Mouse (Mus musculus): ENCODE measurements at regions not wholly inside any gene's neighbourhood (a gene's known extent, or its start where the extent isn't known, plus 50 kb on each side); places are given as distances from the start of the nearest gene placed in this dataset.

DNA sequence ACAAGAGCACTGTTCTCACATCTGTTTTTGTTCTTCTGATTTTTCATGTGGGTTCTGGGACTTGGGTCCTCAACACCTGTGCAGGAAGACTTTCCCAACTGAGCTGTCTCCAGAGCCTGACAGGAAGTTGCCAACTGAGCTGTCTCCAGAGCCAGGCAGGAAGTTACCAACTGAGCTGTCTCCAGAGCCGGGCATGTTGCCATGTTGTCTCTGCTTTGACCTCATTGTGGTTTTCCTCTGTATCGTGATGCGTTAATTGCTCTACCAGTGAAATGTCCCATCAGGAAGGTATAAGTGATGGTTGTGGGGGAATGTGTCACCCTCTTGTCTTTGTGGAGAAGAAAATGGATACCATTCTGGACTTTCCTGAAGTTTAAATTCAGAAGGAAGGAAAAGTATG lies 54.4 kb upstream of the Olfm4 start:
- no peak for DNase-seq (ENCODE audit: low spot score)

- no peak for DNase-seq (ENCODE audit: low spot score)
These were observed 56.7 kb upstream of the Olfm4 start for GRCm38 (mm10) chr14:79927161-79927560.

DNA sequence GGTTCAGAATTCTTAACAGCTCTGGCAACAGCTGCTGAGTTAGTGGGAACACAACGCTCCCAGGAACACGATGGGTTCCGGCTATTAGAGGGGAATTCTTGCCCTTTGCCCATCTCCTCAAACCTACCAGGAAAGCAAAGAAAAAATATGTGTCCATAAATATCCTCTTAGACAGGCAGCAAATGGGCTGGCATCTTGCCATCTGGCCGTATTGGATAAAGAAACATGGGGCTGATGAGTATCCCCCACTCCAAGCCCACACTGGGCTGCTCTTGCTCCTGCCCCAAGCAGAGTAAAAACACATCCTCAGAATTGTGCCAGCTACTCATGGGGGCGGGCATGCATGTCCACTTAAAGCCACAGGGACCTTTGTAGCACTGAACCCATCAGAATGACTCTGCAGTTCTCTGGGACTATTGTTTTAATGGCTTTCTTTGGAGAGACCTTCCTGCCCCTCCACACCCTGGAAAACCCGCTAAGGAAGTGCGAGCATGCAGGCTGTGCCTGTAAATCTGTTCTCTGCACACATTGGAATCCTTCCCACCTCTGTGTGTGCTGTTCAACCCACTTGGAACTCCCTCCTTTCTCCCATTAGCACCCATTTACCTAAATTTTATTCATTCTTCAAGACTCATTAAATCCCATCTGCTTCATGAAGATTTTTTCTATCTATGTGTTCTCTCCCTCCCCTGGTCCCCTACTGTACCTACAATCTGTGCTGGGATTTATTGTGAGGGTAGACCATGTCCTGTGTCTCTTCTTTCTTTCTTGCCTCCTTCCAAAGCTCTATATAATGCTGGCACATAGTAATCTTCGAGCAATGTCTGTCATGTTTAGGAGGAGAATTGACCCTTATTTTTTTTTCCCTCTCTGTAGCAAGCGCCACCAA lies 66.7 kb upstream of the Olfm4 start:
- DNase-seq (ENCODE audit: low spot score): peak; percentile 23

- DNase-seq (ENCODE audit: low spot score): no peak
These were observed 68.9 kb upstream of the Olfm4 start for GRCm38 (mm10) chr14:79914966-79915365.

GRCm38 (mm10) chr14:79913315-79913714 lies 70.6 kb upstream of the Olfm4 start:
- DNase-seq (ENCODE audit: low spot score): no peak

- peak; percentile 69 for DNase-seq (ENCODE audit: low spot score)
These were observed 71.3 kb upstream of the Olfm4 start for GRCm38 (mm10) chr14:79912610-79913009.

DNA sequence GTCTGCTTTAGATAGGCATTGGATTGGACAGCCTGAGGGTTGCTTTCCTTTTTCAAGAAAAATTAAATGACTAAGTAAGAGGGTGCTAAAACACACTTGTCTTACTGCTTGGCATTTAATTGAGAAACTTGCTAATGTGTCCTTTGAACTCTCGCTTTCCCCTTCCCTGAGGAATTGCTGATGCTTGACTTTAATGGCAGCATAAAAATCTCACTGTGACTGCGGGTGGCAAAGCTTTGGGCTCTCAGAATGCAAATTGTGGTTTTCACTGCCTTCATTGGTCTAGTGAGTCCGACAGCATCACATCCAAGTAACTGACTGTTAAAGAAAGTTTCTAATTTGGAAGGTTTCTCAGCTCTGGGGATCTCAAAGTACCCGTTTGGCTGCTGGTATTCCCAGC lies 76.1 kb upstream of the Olfm4 start:
- no peak for DNase-seq (ENCODE audit: low spot score)

- no peak for DNase-seq (ENCODE audit: low spot score)
These were observed 78.3 kb upstream of the Olfm4 start for GRCm38 (mm10) chr14:79905574-79905973.

GRCm38 (mm10) chr14:79902355-79902754 lies 81.5 kb upstream of the Olfm4 start:
- DNase-seq (ENCODE audit: low spot score): no peak

DNA sequence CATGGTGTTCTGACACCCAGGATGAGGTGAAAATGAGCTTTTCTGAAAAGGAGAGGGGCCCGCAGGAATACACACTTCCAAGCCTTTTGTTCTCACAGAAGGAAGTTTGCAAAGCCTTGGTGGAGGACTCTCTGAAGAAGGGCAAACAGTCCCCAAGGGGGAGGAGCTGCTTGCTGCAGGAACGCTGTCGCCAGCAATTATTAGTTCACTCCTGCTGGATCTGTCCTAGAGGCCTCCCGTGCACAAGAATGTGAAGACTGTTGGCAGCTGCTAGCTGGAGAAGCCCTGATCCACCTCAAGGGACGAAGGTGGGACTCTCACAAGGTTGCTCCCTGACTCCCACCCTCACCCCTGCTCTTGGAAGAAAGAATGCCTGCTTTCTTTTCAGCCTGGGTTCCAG lies 85.6 kb upstream of the Olfm4 start:
- no peak for DNase-seq (ENCODE audit: low spot score)

DNA sequence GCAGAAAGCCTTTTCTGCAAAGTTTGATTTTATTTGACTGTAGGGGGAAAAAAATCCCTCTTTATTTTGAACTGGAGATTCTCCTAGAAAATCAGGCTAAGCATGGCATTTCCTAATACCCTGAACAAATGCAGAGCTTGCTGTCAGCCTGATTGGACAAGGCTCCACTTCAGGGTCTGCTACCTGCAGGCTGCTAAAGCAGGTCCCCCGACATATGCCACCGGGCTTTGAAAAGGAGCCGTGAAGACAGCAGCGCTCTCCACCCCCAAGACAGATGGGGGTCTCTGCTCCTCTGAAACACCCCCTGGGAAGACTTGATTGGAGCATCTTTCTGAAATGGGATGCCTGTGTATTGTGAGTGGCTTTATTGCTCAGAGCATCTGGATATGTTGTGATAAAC lies 90.6 kb upstream of the Olfm4 start:
- no peak for DNase-seq (ENCODE audit: low spot score)

GRCm38 (mm10) chr14:79890682-79891081 lies 93.2 kb upstream of the Olfm4 start:
- DNase-seq (ENCODE audit: low spot score): peak; percentile 16

- DNase-seq (ENCODE audit: low spot score): no peak
These were observed 93.6 kb upstream of the Olfm4 start for GRCm38 (mm10) chr14:79890280-79890679.

GRCm38 (mm10) chr14:79883487-79883886 lies 100.4 kb upstream of the Olfm4 start:
- DNase-seq (ENCODE audit: low spot score): no peak

DNA sequence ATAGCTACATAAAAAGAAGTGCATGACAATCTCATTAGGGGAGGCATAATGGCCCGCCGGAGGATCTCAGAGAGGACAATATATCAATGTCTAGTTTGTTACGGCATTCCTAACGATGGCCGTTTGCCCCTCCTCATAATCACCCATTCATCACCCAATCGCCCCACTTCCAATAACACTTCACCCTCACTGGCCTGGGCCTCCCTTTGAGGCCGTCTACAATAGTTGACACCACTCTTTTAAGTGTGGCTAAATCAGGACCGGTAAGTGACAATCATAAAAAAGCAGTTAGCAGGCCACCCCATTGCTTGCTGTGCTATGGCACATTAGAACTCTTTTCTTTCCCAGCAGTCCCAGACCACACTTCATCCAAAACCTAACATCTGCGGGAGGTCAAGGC lies 102.2 kb upstream of the Olfm4 start:
- DNase-seq (ENCODE audit: low spot score): no peak

- DNase-seq (ENCODE audit: low spot score): no peak
These were observed 103.7 kb upstream of the Olfm4 start for GRCm38 (mm10) chr14:79880065-79880755.

GRCm38 (mm10) chr14:79879333-79880035 lies 104.4 kb upstream of the Olfm4 start:
- DNase-seq (ENCODE audit: low spot score): no peak

DNA sequence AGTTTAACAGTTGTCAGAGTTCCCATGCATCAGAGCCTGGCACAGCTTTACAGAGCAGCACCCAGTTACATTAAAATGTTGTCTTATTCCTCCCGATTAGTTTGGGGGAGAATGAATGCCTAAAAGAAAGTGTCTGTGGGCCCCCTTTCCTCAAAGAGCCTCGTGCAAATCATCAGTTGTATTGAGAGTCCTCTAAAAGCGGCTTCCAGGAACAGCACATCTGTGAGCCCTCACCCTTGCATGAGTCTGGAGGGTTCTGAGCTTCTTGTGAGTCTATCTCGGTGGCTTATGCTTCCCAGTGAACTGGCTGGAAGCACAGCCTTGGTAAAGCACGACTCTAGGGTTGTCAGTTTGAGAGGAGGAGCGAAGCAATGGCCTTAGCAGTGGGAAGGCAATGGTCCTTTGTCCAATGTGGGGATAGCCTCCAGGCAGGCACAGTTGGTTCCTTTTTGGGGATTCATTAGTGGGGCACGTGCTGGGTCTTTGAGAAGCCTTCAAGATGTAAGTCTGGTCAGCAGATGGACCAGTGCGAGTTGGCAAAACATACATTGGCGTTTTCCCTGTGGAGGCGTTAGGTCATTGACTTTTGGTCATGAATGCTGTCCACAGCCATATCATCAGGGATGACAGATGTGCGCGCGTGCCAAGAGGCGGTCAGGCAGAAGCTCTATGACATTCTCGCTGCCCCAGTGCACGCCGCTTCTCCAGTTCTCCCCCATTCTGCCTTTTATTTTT lies 105.4 kb upstream of the Olfm4 start:
- no peak for DNase-seq (ENCODE audit: low spot score)

- no peak for DNase-seq (ENCODE audit: low spot score)
These were observed 102.0 kb upstream of the Pcdh8 start for GRCm38 (mm10) chr14:79873062-79873461.

GRCm38 (mm10) chr14:79872430-79872829 lies 101.3 kb upstream of the Pcdh8 start:
- no peak for DNase-seq (ENCODE audit: low spot score)

DNA sequence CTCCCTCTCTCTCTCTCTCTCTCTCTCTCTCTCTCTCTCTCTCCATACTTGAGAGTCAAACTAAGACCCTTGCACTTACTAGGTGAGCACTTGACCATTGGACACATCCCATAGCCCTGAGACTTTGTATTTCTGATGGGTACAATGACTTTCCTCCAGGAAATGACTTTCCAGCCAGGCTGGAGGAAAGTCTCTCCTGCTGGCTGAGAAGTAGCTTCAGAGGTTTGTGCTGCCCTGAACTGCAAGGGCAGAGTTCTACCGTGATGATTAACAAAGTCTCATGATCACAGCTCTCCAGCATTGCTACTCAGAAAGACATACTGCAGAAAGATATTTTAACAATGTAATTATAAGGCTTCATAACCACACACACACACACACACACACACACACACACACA lies 98.2 kb upstream of the Pcdh8 start:
- no peak for DNase-seq (ENCODE audit: low spot score)

- no peak for DNase-seq (ENCODE audit: low spot score)
These were observed 85.1 kb upstream of the Pcdh8 start for GRCm38 (mm10) chr14:79856245-79856644.

All from layer of hippocampus, adult 11-12 months (tissue).